Mouse (Mus musculus) lung, embryonic 15.5 days (tissue): ENCODE results near the gene Pigf. TPM values are rescaled to one million over a fixed set of nuclear protein-coding genes. Genes with fewer than 3 reads are reported as not detected.
"Not testable (repeated sequence)": the region's sequence is repeated elsewhere in the genome, so short reads cannot be mapped to it uniquely, and the experiment has no call there.

Experiments
- ATAC-seq: fragments of 200-750 bp; cut with Nextera tagmentation; 2 replicates; pipeline ENCODE4 v1.8.0; 2017; ENCODE audit warnings: moderate number of reproducible peaks, borderline replicate concordance; ENCODE audit not compliant: low FRiP score, low TSS enrichment; ENCODE audit errors: extremely low read depth
- H3K27ac ChIP-seq: fragments of 300-500 bp; sonication (generic); 2 replicates; pipeline ENCODE4 v1.5.1; 2015; ENCODE audit warnings: moderate library complexity, mild to moderate bottlenecking, inconsistent platforms
- H3K27me3 ChIP-seq: fragments of 300-500 bp; sonication (generic); 2 replicates; pipeline ENCODE4 v1.6.1; 2015; ENCODE audit warnings: inconsistent platforms
- H3K36me3 ChIP-seq: fragments of 300-500 bp; sonication (generic); 2 replicates; pipeline ENCODE4 v1.6.1; 2015; ENCODE audit warnings: inconsistent platforms
- H3K4me1 ChIP-seq: fragments of 300-500 bp; sonication (generic); 2 replicates; pipeline ENCODE4 v1.6.1; 2015; ENCODE audit warnings: inconsistent platforms
- H3K4me2 ChIP-seq: fragments of 300-500 bp; sonication (generic); 2 replicates; pipeline ENCODE4 v1.6.1; 2015; ENCODE audit warnings: inconsistent platforms, mild to moderate bottlenecking, moderate library complexity
- H3K4me3 ChIP-seq: fragments of 300-500 bp; sonication (generic); 2 replicates; pipeline ENCODE4 v1.5.1; 2015; ENCODE audit warnings: mild to moderate bottlenecking, inconsistent platforms
- H3K9ac ChIP-seq: fragments of 300-500 bp; sonication (generic); 2 replicates; pipeline ENCODE4 v1.6.1; 2015; ENCODE audit warnings: inconsistent platforms
- H3K9me3 ChIP-seq: fragments of 300-500 bp; sonication (generic); 2 replicates; pipeline ENCODE4 v1.6.1; 2016; ENCODE audit warnings: inconsistent platforms
- WGBS: fragments of 180-500 bp; shearing (Covaris S2); methylation state at CpG from one replicate; pipeline ENCODE4 v1.1.7; 2015; 5-methylcytosine and 5-hydroxymethylcytosine counted together
- polyA plus RNA-seq: library from polyadenylated mRNA; unstranded; fragments of >200 nt; fragmentation: Nextera tagmentation; extraction: Ambion mirVana; gene quantifications from 2 replicates; pipeline ENCODE4 v1.2.1, GENCODE M21; 2015

Pigf gene
- polyA plus RNA-seq, result 30.7 and 35.0 TPM in 2 replicates

DNA sequence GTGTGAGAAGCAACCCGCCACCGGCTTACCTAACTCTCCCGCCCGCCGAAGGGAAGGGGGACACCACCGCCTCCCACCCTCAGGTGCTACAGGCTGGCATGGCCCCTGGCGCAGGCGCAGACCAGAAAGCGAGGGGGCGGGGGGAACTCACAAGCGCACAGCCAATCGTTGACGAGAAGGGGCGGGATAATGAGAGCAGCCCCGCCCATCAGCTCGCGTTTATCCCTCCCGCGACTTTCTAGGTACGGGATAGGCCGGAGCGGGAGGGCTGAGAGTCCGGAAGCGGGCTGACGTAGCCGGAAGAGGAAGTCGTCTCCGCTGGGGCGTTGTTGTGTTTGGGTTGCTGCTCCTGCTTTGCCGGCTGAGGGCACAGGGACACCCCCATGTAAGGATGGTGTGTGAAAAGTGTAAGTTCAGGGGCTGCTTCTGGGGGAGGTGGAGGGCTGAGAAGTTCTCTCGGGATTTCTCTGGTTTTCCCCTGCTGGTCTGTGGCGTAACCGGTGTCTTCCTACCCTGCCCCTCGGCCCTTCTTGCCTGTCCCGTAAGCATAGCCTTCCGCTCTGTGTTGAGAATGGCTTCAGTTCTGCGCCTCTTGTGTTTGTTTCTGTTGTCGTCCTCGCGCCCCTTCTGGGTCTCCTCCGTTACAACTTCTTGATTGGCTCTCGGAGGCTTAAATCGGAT lies at the start of gene Pigf, which contains the start of gene Cript:
Gene Pigf, minus strand, starts transcription at position 138 of the 681 bp plus-strand sequence.
Gene Cript, plus strand, starts transcription at position 282 of the 681 bp plus-strand sequence.
- Histone ChIP-seq H3K4me3 (peak within 1 kb of the TSS; percentile 75), H3K36me3 (peaks cover 10% of the 10 kb centered on the region), H3K4me2 (peak within 1 kb of the TSS; percentile 96), H3K9me3 (no peaks in the 10 kb centered on the region), H3K27ac (peak within 1 kb of the TSS; percentile 33), H3K4me1 (peaks cover 9% of the 10 kb centered on the region; the same call in 1 of the 2 replicates), H3K9ac (peak within 1 kb of the TSS; percentile 66), H3K27me3 (no peaks in the 10 kb centered on the region)
- WGBS, result under 1% methylated on average over 43 of the region's 43 CpGs
- peak; percentile 100 for ATAC-seq

DNA sequence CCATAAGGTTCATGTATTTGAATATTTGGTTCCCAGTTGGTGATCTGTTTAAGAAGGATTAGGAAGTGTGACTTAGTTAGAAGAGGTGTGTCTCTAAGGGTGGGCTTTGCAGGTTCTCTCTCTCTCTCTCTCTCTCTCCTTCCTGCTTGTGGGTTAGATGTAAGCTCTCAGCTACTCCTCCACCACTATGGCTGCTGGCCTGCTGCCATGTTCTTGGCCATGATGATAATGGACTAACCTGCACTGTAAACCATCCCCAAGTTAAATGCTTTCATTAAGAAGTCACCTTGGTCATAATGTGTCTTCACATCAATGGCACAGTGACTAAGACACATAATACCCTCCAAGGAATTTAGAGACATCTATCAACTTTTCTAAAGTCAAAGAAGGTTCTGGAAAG lies 48.3 kb upstream of the Pigf start:
- Histone ChIP-seq H3K4me3 (no peak overlapping the region), H3K36me3 (no peaks in the 10 kb centered on the region), H3K27me3 (no peaks in the 10 kb centered on the region), H3K4me1 (no peaks in the 10 kb centered on the region), H3K4me2 (no peak overlapping the region), H3K27ac (no peak overlapping the region), H3K9me3 (no peaks in the 10 kb centered on the region), H3K9ac (no peak overlapping the region)
- ATAC-seq, result no peak

DNA sequence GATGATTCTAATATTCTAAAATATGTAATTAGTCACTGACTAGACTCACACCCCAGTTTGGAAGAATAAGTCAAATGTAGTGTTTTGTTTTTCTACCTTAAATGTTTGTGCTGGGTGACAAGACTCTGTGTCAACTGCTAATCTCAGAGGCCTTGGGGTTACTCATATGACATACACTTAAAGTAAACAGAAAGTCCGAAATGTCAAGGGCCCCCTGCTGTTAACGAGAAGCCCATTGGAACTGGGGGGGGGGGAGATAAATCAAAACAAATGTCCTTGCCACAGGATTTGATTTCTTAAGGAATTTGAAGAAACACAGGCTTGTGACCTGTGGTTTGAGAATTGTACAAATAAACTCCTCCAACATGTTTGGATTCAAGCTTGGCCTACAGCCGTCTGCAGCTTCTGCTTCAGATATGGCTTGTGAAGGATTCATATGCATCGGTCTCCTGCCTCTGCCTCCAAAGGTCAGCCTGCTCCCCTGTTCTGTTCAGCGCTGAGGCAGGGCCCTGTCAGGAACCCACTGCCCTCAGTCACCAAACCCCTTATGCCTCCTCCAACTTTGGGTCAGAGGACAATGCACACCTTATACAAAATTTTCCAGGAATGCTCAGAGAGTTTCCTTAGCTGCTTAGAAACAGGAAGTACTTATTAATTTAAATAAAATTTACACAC lies 47.7 kb upstream of the Pigf start:
- H3K27me3 ChIP-seq, result no peaks in the 10 kb centered on the region
- H3K4me3 ChIP-seq, result no peak overlapping the region
- no peak overlapping the region for H3K4me2 ChIP-seq
- H3K27ac ChIP-seq, result no peak overlapping the region
- ATAC-seq, result no peak
- H3K36me3 ChIP-seq, result no peaks in the 10 kb centered on the region
- H3K9ac ChIP-seq, result no peak overlapping the region
- no peaks in the 10 kb centered on the region for H3K9me3 ChIP-seq
- 34% methylated on average over 5 of the region's 5 CpGs for WGBS
- no peaks in the 10 kb centered on the region for H3K4me1 ChIP-seq

DNA sequence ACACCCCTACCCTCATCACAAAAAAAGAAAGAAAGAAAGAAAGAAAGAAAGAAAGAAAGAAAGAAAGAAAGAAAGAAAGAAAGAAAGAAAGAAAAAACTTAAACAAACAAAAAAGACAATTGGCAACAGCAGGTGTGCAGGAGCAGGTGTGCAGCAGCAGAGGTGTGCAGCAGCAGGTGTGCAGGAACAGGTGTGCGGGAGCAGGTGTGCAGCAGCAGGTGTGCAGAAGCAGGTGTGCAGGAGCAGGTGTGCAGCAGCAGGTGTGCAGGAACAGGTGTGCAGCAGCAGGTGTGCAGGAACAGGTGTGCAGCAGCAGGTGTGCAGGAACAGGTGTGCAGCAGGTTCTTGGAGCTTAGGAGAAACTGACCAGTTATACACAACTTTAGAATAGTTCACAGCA lies 47.0 kb upstream of the Pigf start:
- H3K4me1 ChIP-seq, H3K36me3 ChIP-seq, H3K27ac ChIP-seq, ATAC-seq, H3K4me3 ChIP-seq, H3K4me2 ChIP-seq, H3K27me3 ChIP-seq, H3K9ac ChIP-seq, H3K9me3 ChIP-seq: not testable (repeated sequence)
- 93% methylated on average over 1 of the region's 1 CpGs for WGBS

GRCm38 (mm10) chr17:87068997-87069396 lies 43.8 kb upstream of the Pigf start:
- no peak overlapping the region for H3K9ac ChIP-seq
- H3K9me3 ChIP-seq, result no peaks in the 10 kb centered on the region
- no peak for ATAC-seq
- 80% methylated on average over 4 of the region's 4 CpGs for WGBS
- no peak overlapping the region for H3K27ac ChIP-seq
- H3K36me3 ChIP-seq, result no peaks in the 10 kb centered on the region
- H3K27me3 ChIP-seq, result no peaks in the 10 kb centered on the region
- H3K4me1 ChIP-seq, result no peaks in the 10 kb centered on the region
- no peak overlapping the region for H3K4me2 ChIP-seq
- H3K4me3 ChIP-seq, result no peak overlapping the region

DNA sequence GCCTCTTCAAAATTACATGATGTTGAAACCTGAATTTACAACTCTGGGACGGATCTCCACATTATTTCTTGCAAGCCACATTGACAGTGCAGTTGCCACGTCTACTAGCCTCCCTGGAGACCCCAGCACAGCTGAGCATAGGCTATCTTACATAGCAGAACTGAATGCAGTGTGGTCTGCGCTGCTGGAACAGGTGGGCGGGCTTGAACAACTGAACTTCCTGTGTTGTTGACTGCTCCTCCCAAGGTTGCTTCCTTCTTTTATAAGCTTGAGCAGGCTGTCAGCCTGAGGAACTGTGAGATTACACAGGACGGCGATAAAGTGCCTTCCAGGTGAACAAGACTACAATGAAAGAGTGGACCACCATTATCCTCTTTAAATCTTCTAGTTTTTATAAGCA lies 38.8 kb upstream of the Pigf start:
- no peaks in the 10 kb centered on the region for H3K4me1 ChIP-seq
- no peak overlapping the region for H3K27ac ChIP-seq
- H3K4me2 ChIP-seq, result peak overlapping the region; percentile 11; the same call in 1 of the 2 replicates
- no peak overlapping the region for H3K9ac ChIP-seq
- ATAC-seq, result no peak
- H3K9me3 ChIP-seq, result no peaks in the 10 kb centered on the region
- no peaks in the 10 kb centered on the region for H3K27me3 ChIP-seq
- no peak overlapping the region for H3K4me3 ChIP-seq
- 63% methylated on average over 6 of the region's 6 CpGs for WGBS
- H3K36me3 ChIP-seq, result no peaks in the 10 kb centered on the region

- no peak for ATAC-seq
- WGBS, result 48% methylated on average over 7 of the region's 7 CpGs
- Histone ChIP-seq H3K4me2 (0 out of 2 replicates have a peak overlapping the region, but pooled peaks have one; percentile 11), H3K9me3 (no peaks in the 10 kb centered on the region), H3K9ac (no peak overlapping the region), H3K27ac (0 out of 2 replicates have a peak overlapping the region, but pooled peaks have one; percentile 15), H3K27me3 (no peaks in the 10 kb centered on the region), H3K4me1 (no peaks in the 10 kb centered on the region), H3K36me3 (no peaks in the 10 kb centered on the region), H3K4me3 (no peak overlapping the region)
Observed at GRCm38 (mm10) chr17:87063461-87063860, 38.3 kb upstream of the Pigf start.

DNA sequence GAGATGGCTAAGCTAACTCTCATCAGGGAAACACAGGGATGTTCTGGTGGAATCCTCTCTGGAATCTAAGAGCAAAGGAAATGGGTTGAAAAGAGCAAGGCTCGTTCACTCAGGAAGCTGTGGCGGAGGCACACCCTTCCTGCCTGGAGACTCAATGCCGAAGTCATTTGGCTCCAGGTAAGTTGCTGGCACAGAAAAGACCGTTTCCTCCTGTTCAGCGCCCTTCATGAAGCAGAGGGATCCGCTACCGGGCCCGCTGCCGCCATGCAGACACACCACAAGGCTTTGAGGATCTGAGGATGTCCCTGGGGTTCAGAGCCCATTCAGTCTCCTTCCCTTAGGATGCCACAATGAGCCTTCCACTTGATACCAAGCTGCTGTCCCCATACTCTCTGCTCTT lies 37.4 kb upstream of the Pigf start:
- Histone ChIP-seq H3K9ac (no peak overlapping the region), H3K36me3 (no peaks in the 10 kb centered on the region), H3K27ac (peak overlapping the region; percentile 15; the same call in 1 of the 2 replicates), H3K4me1 (no peaks in the 10 kb centered on the region), H3K4me3 (no peak overlapping the region), H3K9me3 (no peaks in the 10 kb centered on the region), H3K27me3 (no peaks in the 10 kb centered on the region), H3K4me2 (no peak overlapping the region)
- no peak for ATAC-seq
- 72% methylated on average over 9 of the region's 9 CpGs for WGBS

GRCm38 (mm10) chr17:87057486-87058266 lies 32.5 kb upstream of the Pigf start:
- WGBS, result 59% methylated on average over 8 of the region's 8 CpGs
- H3K4me1 ChIP-seq, result peaks cover 11% of the 10 kb centered on the region; the same call in 1 of the 2 replicates
- no peak overlapping the region for H3K9ac ChIP-seq
- no peak overlapping the region for H3K4me3 ChIP-seq
- H3K4me2 ChIP-seq, result no peak overlapping the region
- no peaks in the 10 kb centered on the region for H3K9me3 ChIP-seq
- no peak overlapping the region for H3K27ac ChIP-seq
- H3K36me3 ChIP-seq, result no peaks in the 10 kb centered on the region
- H3K27me3 ChIP-seq, result no peaks in the 10 kb centered on the region
- no peak for ATAC-seq

DNA sequence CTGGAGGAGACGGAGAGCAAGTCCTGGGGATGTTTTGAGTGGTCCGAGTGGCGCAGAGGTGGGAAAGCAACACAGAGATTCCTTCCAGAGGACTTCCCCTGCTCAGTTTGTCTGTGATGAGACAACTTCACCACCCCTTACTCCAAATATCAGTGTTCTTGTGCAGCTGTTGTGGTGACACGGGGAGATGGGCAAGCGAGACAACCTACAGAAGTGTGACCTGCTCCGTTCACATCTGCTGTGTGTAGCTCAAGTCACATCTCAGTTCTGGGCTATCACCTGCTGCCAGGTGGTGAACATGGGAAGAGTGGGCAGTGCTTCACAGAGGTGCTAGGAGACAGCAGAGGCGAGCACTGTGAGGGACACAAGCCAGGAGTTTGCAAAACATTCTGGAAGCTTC lies 31.6 kb upstream of the Pigf start:
- Histone ChIP-seq H3K36me3 (no peaks in the 10 kb centered on the region), H3K4me2 (no peak overlapping the region), H3K27ac (no peak overlapping the region), H3K27me3 (no peaks in the 10 kb centered on the region), H3K9ac (no peak overlapping the region), H3K4me3 (no peak overlapping the region), H3K9me3 (no peaks in the 10 kb centered on the region), H3K4me1 (peaks cover 11% of the 10 kb centered on the region; the same call in 1 of the 2 replicates)
- no peak for ATAC-seq
- 87% methylated on average over 7 of the region's 7 CpGs for WGBS

DNA sequence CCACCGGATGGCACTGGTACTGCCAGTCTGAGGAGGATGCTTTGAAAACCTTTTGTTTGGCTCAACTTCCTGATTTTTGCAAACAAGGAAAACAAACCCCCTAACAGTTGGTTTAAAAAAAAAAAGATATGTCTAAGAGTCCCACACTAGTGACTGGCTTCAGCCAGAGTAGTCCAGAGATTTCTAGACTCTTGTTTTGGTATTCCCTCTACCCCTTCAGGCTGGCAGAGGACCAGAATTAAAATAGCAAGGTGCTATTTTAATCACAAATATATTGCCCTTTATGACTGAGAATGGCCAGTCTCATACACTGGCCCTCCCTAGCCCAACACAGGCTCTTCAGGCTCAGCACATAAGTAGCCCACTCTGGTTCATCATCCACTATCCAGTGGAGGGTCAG lies 30.5 kb upstream of the Pigf start:
- no peaks in the 10 kb centered on the region for H3K9me3 ChIP-seq
- H3K4me2 ChIP-seq, result no peak overlapping the region
- WGBS, result 50% methylated on average over 1 of the region's 1 CpGs
- H3K27ac ChIP-seq, result no peak overlapping the region
- H3K36me3 ChIP-seq, result no peaks in the 10 kb centered on the region
- H3K4me3 ChIP-seq, result no peak overlapping the region
- H3K27me3 ChIP-seq, result no peaks in the 10 kb centered on the region
- H3K4me1 ChIP-seq, result peaks cover 11% of the 10 kb centered on the region; the same call in 1 of the 2 replicates
- ATAC-seq, result no peak
- no peak overlapping the region for H3K9ac ChIP-seq
